Mouse (Mus musculus) splenic B cell, adult 2 months (primary cell): Measurements from ENCODE around the gene Oaz1.
"Not testable (repeated sequence)": the region's sequence is repeated elsewhere in the genome, so short reads cannot be mapped to it uniquely, and the experiment has no call there.

Experiments
- DNase-seq: peaks from one replicate; pipeline ENCODE4 v3.0.0-alpha.2; 2011; ENCODE audit warnings: low read depth, low spot score
- H3K27me3 ChIP-seq: 2 replicates; pipeline ENCODE4 v1.6.1; 2012; ENCODE audit warnings: mild to moderate bottlenecking, low read length, moderate library complexity, mixed read lengths; ENCODE audit not compliant: control insufficient read depth, poor library complexity, insufficient read depth, severe bottlenecking
- H3K36me3 ChIP-seq: 2 replicates; pipeline ENCODE4 v1.6.1; 2012; ENCODE audit warnings: mild to moderate bottlenecking, low read length, moderate library complexity, mixed read lengths; ENCODE audit not compliant: control insufficient read depth, poor library complexity, insufficient read depth, severe bottlenecking

Gene Oaz1

GRCm38 (mm10) chr10:80808099-80808984 is 18.1 kb upstream of the Oaz1 start:
- no peaks in the 10 kb centered on the region for H3K27me3 ChIP-seq
- no peak for DNase-seq
- peaks cover 2% of the 10 kb centered on the region; the same call in 1 of the 2 replicates for H3K36me3 ChIP-seq

- Histone ChIP-seq H3K27me3 (no peaks in the 10 kb centered on the region), H3K36me3 (no peaks in the 10 kb centered on the region; the same call in 1 of the 2 replicates)
- DNase-seq, result no peak
Measured at GRCm38 (mm10) chr10:80808985-80809632, 17.3 kb upstream of the Oaz1 start.

- no peak for DNase-seq
- Histone ChIP-seq H3K36me3 (no peaks in the 10 kb centered on the region), H3K27me3 (no peaks in the 10 kb centered on the region)
Measured at GRCm38 (mm10) chr10:80810084-80810483, 16.4 kb upstream of the Oaz1 start.

- Histone ChIP-seq H3K27me3 (no peaks in the 10 kb centered on the region), H3K36me3 (no peaks in the 10 kb centered on the region)
- DNase-seq, result no peak
Measured at GRCm38 (mm10) chr10:80812391-80813041, 13.9 kb upstream of the Oaz1 start.

GRCm38 (mm10) chr10:80813366-80813765 is 13.1 kb upstream of the Oaz1 start, which contains the start of gene Jsrp1:
Gene Jsrp1 (minus strand): TSS chr10:80813498.
- DNase-seq, result no peak
- H3K36me3 ChIP-seq, result no peaks in the 10 kb centered on the region
- H3K27me3 ChIP-seq, result no peaks in the 10 kb centered on the region

GRCm38 (mm10) chr10:80814800-80815199 is 11.7 kb upstream of the Oaz1 start:
- no peaks in the 10 kb centered on the region for H3K36me3 ChIP-seq
- DNase-seq, result no peak
- no peaks in the 10 kb centered on the region for H3K27me3 ChIP-seq

GRCm38 (mm10) chr10:80816303-80816702 is 10.2 kb upstream of the Oaz1 start:
- not testable (repeated sequence) for H3K27me3 ChIP-seq, H3K36me3 ChIP-seq, DNase-seq

- H3K36me3 ChIP-seq, result no peaks in the 10 kb centered on the region
- no peaks in the 10 kb centered on the region for H3K27me3 ChIP-seq
- DNase-seq, result no peak
Measured at GRCm38 (mm10) chr10:80817164-80817563, 9.3 kb upstream of the Oaz1 start.

- DNase-seq, result peak; percentile 57
- H3K27me3 ChIP-seq, H3K36me3 ChIP-seq: not testable (repeated sequence)
Measured at GRCm38 (mm10) chr10:80817955-80818354, 8.5 kb upstream of the Oaz1 start.

GRCm38 (mm10) chr10:80818599-80819281 is 7.7 kb upstream of the Oaz1 start:
- DNase-seq, result no peak
- Histone ChIP-seq H3K27me3 (no peaks in the 10 kb centered on the region), H3K36me3 (no peaks in the 10 kb centered on the region)

- Histone ChIP-seq H3K27me3 (no peaks in the 10 kb centered on the region), H3K36me3 (no peaks in the 10 kb centered on the region)
- no peak for DNase-seq
Measured at GRCm38 (mm10) chr10:80819406-80819805, 7.0 kb upstream of the Oaz1 start.

- Histone ChIP-seq H3K27me3 (no peaks in the 10 kb centered on the region), H3K36me3 (no peaks in the 10 kb centered on the region)
- peak; percentile 66 for DNase-seq
Measured at GRCm38 (mm10) chr10:80821991-80822390, 4.5 kb upstream of the Oaz1 start.

- Histone ChIP-seq H3K27me3 (no peaks in the 10 kb centered on the region), H3K36me3 (no peaks in the 10 kb centered on the region)
- no peak for DNase-seq
Measured at GRCm38 (mm10) chr10:80822528-80822927, 3.9 kb upstream of the Oaz1 start.

GRCm38 (mm10) chr10:80823316-80823715 is 3.1 kb upstream of the Oaz1 start:
- no peak for DNase-seq
- Histone ChIP-seq H3K36me3 (no peaks in the 10 kb centered on the region), H3K27me3 (no peaks in the 10 kb centered on the region)
